Mouse (Mus musculus) ES-Bruce4 (cell line): ENCODE measurements around the gene Dock11. TPM values are rescaled to one million over a fixed set of nuclear protein-coding genes. Genes with fewer than 3 reads are reported as not detected.

ENCODE experiments used
- H3K27ac ChIP-seq: 2 replicates; pipeline ENCODE4 v1.5.1; 2012; ENCODE audit warnings: low read length, inconsistent platforms; ENCODE audit not compliant: insufficient read depth
- H3K27me3 ChIP-seq: 2 replicates; pipeline ENCODE4 v1.6.1; 2012; ENCODE audit warnings: mild to moderate bottlenecking, low read length, inconsistent platforms; ENCODE audit not compliant: control insufficient read depth, poor library complexity, insufficient read depth, severe bottlenecking
- H3K36me3 ChIP-seq: 2 replicates; pipeline ENCODE4 v1.6.1; 2012; ENCODE audit warnings: inconsistent platforms, mild to moderate bottlenecking, low read length, moderate library complexity; ENCODE audit not compliant: control insufficient read depth, poor library complexity, insufficient read depth, severe bottlenecking
- H3K4me1 ChIP-seq: one replicate; pipeline ENCODE4 v1.8.1; 2011; ENCODE audit warnings: low read length; ENCODE audit not compliant: control insufficient read depth, insufficient read depth
- H3K4me3 ChIP-seq: 2 replicates; pipeline ENCODE4 v1.5.1; 2011; ENCODE audit warnings: low read depth, mild to moderate bottlenecking, low read length
- H3K9ac ChIP-seq: 2 replicates; pipeline ENCODE4 v1.6.1; 2012; ENCODE audit warnings: low read depth, mild to moderate bottlenecking, inconsistent platforms; ENCODE audit not compliant: poor library complexity, severe bottlenecking
- H3K9me3 ChIP-seq: replicated peaks from 2 replicates; pipeline ENCODE4 v1.6.1; 2012; ENCODE audit warnings: mild to moderate bottlenecking, low read length, inconsistent platforms; ENCODE audit not compliant: control insufficient read depth, poor library complexity, insufficient read depth, severe bottlenecking
- CTCF ChIP-seq: IDR thresholded peaks from one replicate; pipeline ENCODE4 v1.8.1; 2011; ENCODE audit warnings: low read depth, low read length
- EP300 ChIP-seq: IDR thresholded peaks from 2 replicates; pipeline ENCODE4 v1.6.1; 2011; ENCODE audit warnings: low read depth, low read length; ENCODE audit not compliant: insufficient read depth
- POLR2A ChIP-seq: IDR thresholded peaks from one replicate; pipeline ENCODE4 v1.8.1; 2011; ENCODE audit warnings: low read length; ENCODE audit not compliant: insufficient read depth
- polyA plus RNA-seq: library from polyadenylated mRNA; stranded (reverse); fragments of >200 nt; gene quantifications from 2 replicates; pipeline ENCODE4 v1.2.4, GENCODE M21; 2011; ENCODE audit warnings: low read depth; ENCODE audit not compliant: missing spikeins, insufficient read depth, insufficient read length

The Dock11 gene
- polyA plus RNA-seq, 1 experiment = 54.7 TPM

- TF ChIP-seq EP300 (no peak), POLR2A (no peak), CTCF (no peak)
- Histone ChIP-seq H3K27ac (no peak overlapping the region), H3K36me3 (no peaks in the 10 kb centered on the region), H3K27me3 (no peaks in the 10 kb centered on the region), H3K9ac (no peak overlapping the region), H3K9me3 (no peaks in the 10 kb centered on the region), H3K4me1 (no peaks in the 10 kb centered on the region), H3K4me3 (no peak overlapping the region)
These were observed 74.5 kb downstream of the Dock11 start for GRCm38 (mm10) chrX:35963087-35963486.

- H3K4me1 ChIP-seq = no peaks in the 10 kb centered on the region
- H3K27ac ChIP-seq = no peak overlapping the region
- no peaks in the 10 kb centered on the region for H3K27me3 ChIP-seq
- TF ChIP-seq POLR2A (no peak), EP300 (no peak), CTCF (no peak)
- H3K4me3 ChIP-seq = no peak overlapping the region
- H3K36me3 ChIP-seq = no peaks in the 10 kb centered on the region
- no peak overlapping the region for H3K9ac ChIP-seq
- H3K9me3 ChIP-seq = no peaks in the 10 kb centered on the region
These were observed 80.6 kb downstream of the Dock11 start for GRCm38 (mm10) chrX:35969276-35969675.

- Histone ChIP-seq H3K27me3 (no peaks in the 10 kb centered on the region), H3K4me3 (no peak overlapping the region), H3K27ac (no peak overlapping the region), H3K9ac (no peak overlapping the region), H3K9me3 (no peaks in the 10 kb centered on the region), H3K4me1 (no peaks in the 10 kb centered on the region), H3K36me3 (no peaks in the 10 kb centered on the region)
- TF ChIP-seq EP300 (no peak), CTCF (no peak), POLR2A (no peak)
These were observed 88.0 kb downstream of the Dock11 start for GRCm38 (mm10) chrX:35976657-35977056.

GRCm38 (mm10) chrX:35987981-35988380 is 99.3 kb downstream of the Dock11 start:
- TF ChIP-seq POLR2A (no peak), EP300 (no peak), CTCF (no peak)
- no peaks in the 10 kb centered on the region for H3K9me3 ChIP-seq
- H3K9ac ChIP-seq = no peak overlapping the region
- no peaks in the 10 kb centered on the region for H3K4me1 ChIP-seq
- H3K27me3 ChIP-seq = no peaks in the 10 kb centered on the region
- no peak overlapping the region for H3K27ac ChIP-seq
- no peak overlapping the region for H3K4me3 ChIP-seq
- no peaks in the 10 kb centered on the region for H3K36me3 ChIP-seq

- H3K9ac ChIP-seq = no peak overlapping the region
- no peaks in the 10 kb centered on the region for H3K27me3 ChIP-seq
- no peak overlapping the region for H3K27ac ChIP-seq
- no peaks in the 10 kb centered on the region for H3K9me3 ChIP-seq
- no peaks in the 10 kb centered on the region for H3K36me3 ChIP-seq
- no peak overlapping the region for H3K4me3 ChIP-seq
- no peaks in the 10 kb centered on the region for H3K4me1 ChIP-seq
- no peak for TF ChIP-seq EP300
- TF ChIP-seq CTCF = no peak
These were observed 102.0 kb downstream of the Dock11 start for GRCm38 (mm10) chrX:35990508-35991095.

- no peak overlapping the region for H3K9ac ChIP-seq
- H3K9me3 ChIP-seq = no peaks in the 10 kb centered on the region
- no peaks in the 10 kb centered on the region for H3K36me3 ChIP-seq
- H3K4me3 ChIP-seq = no peak overlapping the region
- no peak overlapping the region for H3K27ac ChIP-seq
- H3K4me1 ChIP-seq = no peaks in the 10 kb centered on the region
- no peaks in the 10 kb centered on the region for H3K27me3 ChIP-seq
- TF ChIP-seq EP300 (no peak), CTCF (no peak), POLR2A (no peak)
These were observed 105.6 kb downstream of the Dock11 start for GRCm38 (mm10) chrX:35994226-35994625.
